Mouse (Mus musculus): ENCODE measurements around the gene Cacnb2. TPM values are rescaled to one million over a fixed set of nuclear protein-coding genes. Genes with fewer than 3 reads are reported as not detected.

Cacnb2 gene
- polyA plus RNA-seq (2012; rRNA removed) = 0.32 and 0.39 TPM in 2 replicates

GRCm38 (mm10) chr2:14602788-14603187 lies at the start of gene Cacnb2:
Gene Cacnb2 (plus strand): TSS chr2:14603088.

Other genes starting within 250 kb of the Cacnb2 start
- gene Slc39a12, start 214.8 kb upstream of the Cacnb2 start, polyA plus RNA-seq (2012; rRNA removed) = 0.02 and 0.03 TPM in 2 replicates

Measured in liver, embryonic 14 days (tissue).